Mouse (Mus musculus) left cerebral cortex, postnatal 10 days (tissue): ENCODE results near the gene Vwa8. TPM values are rescaled to one million over a fixed set of nuclear protein-coding genes. Genes with fewer than 3 reads are reported as not detected.

Experiments
- DNase-seq, 2 experiments: peaks; one replicate each; pipeline ENCODE4 v3.0.0; 2021 to 2022; ENCODE audit warnings: low spot score in 2 of 2, mixed read lengths in 1 of 2; ENCODE audit errors: extremely low spot score in 1 of 2
- intact Hi-C: fragments of 180-260 bp; cut with DNase I; formaldehyde crosslinking; loops from one replicate; pipeline ENCODE4 v1.15.1; 2025
- total RNA-seq, 2 experiments: library from RNA; stranded (reverse); gene quantifications; 2 replicates each; pipeline ENCODE4 v1.2.3; 2021

The Vwa8 gene
- total RNA-seq, 2 experiments from 2014 or later = 21.6 to 22.0 TPM

- no peak for DNase-seq
- intact Hi-C loops = no loop called here
Measured at GRCm38 (mm10) chr14:79185018-79185685, 336.3 kb downstream of the Vwa8 start.

DNA sequence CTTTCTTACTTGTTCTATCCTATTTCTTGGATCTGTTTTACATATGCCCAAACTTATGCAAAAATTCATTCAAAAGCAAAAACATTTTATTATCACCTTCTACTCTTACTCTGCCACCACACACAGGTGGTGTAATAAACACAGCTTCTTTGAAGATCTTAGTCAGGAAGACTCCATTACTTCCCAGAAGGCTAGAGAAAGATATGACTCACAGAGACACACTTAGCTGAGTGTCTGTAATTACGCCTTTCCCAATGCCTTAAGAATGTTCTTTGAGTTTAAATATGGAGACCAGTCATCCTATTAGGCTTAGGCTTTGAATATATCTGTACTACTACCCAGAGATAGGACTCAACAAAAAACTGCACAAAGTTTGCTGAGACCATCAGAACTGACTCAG is 338.1 kb downstream of the Vwa8 start:
- intact Hi-C loops = no loop called here
- DNase-seq = no peak

- no peak for DNase-seq
- intact Hi-C loops = no loop called here
Measured at GRCm38 (mm10) chr14:79196711-79197110, 347.9 kb downstream of the Vwa8 start.

- intact Hi-C loops = no loop called here
- DNase-seq = no peak
Measured at GRCm38 (mm10) chr14:79198066-79198465, 349.2 kb downstream of the Vwa8 start.

DNA sequence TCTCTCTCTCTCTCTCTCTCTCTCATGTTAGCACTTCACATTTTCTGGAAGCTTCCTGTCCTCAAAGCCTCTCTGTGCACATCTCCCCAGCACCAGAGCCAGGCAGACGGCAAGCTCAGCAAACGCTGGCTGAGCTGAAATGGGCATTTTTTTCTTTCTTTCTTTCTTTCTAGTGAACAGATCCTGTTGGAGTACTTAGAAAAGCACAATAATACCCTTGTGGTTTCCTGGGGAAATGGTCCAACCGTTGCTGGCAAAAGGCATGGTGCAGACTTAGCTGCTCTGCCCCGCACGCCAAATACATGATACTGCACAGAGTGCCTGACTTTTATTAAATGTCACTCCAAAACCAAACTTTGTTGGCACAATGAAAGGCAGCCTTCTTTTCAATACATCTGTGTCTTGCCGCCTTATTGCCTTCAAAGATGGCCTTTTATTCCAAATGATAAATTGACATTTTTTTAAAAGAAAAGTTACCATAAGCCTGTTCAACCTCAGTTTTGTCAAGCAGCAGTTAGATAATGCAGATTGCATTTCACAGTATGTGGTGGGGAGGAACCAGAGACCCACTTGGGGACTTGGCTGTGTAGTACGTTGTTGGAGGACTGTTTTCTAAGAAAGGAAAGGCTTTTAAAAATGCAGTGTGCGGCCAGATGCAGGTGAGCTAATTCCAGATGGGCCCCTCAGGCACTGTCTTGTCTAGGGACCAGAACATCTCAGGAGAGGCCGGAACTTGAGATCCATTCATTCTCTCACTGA is 351.5 kb downstream of the Vwa8 start:
- no peak for DNase-seq
- intact Hi-C loops = no loop called here

- DNase-seq = peak in 1 of 2 experiments; percentile 43
- intact Hi-C loops = no loop called here
Measured at GRCm38 (mm10) chr14:79200892-79201285, 352.0 kb downstream of the Vwa8 start.

DNA sequence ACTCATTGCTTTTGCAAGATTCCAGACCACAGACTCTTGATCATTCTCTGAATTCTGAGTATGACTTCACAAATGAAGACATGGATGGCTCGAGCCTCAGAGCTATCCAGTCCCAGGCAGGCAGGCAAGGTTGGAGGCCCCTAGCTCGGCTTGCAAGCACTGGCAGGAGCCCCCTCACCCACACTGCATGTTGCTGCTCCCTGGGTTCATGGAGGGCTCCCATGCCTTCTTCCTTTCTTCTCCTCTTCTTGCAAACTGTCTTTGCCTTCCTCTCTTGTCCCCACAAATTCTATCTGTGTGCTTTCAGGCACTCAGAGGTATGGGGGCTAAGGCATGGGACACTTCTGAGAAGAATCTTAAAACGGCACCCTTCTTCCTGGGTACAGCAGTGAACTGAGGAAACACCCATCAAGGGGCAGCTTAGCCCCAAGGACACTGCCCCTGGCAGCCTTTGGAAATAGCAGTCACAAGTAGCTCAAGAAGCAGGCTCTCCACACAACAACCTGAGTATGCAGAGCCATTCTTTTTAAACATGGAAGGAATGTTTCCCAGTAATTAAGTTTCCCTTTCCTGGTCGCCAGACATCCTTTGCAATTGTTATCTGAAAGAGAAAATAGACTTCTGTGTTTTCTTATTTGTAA is 354.0 kb downstream of the Vwa8 start:
- intact Hi-C loops = loop anchor here (1.0 kb wide), 1 partner anchor 98 kb away; the partner anchor contains the start of gene Rgcc
- peak in 1 of 2 experiments; percentile 23 for DNase-seq

- intact Hi-C loops = loop anchor here (1.0 kb wide), 1 partner anchor 98 kb away; the partner anchor contains the start of gene Rgcc
- no peak for DNase-seq
Measured at GRCm38 (mm10) chr14:79203496-79204158, 354.8 kb downstream of the Vwa8 start.

DNA sequence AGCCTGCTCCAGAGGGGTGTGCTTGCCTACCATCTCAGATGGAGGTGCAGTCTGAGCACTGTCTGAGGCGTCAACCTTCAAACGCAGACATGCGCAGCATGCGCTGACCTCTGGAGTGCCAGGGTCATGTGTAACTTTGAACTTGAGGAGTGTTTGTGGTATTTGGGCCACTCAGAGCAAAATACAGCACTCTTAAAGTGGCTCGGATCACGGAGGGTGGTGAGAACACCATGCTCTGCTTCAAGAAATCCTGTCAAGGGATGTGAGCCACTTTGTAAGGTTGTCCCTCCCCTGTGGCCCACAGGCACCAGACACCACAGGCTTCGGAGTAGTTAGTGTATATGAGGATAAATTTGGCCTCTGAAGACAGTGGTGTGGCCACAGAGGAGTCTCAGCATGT is 356.0 kb downstream of the Vwa8 start:
- intact Hi-C loops = no loop called here
- DNase-seq = no peak

DNA sequence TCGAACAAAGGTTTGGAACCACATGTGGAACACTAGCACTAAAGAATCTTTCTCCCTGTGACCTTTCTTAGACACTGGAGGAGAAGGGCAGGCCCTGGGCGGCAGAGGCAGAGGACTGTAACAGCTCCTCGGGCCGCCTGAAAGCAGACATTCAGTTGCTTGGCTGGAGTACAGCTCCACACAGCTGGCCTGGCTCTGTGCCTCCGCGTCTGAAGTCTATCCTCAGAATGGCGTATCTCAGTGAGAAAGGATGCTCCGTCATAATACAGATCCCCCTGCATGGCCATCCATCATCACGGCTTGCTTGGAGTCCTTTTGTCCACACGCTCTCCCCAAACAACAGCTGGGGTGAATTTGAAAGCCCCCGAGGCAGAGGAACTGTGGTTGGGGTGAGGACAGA is 357.4 kb downstream of the Vwa8 start:
- peak; percentile 81 to 87 for DNase-seq
- intact Hi-C loops = no loop called here

- DNase-seq = no peak
- intact Hi-C loops = no loop called here
Measured at GRCm38 (mm10) chr14:79208468-79208867, 359.6 kb downstream of the Vwa8 start.

DNA sequence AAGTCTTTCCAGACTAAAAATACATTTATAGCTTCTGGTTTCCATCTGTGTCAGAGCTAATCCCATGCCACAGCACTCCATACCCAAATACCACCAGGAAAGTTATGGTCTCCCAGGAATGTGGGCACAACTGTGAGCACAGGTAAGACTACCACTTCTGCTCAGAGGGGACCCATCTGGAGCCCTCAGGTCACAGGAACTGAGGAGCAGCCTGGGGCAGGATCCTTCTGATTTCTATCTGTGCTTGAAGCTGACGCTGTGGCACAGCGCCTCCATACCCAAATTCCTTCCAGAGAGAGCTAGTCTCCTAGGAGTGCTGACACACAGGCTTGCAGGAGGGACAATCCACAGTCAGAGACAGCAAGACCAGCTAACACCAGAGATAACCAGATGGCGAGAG is 361.0 kb downstream of the Vwa8 start:
- no peak for DNase-seq
- intact Hi-C loops = no loop called here

GRCm38 (mm10) chr14:79212380-79212991 is 363.6 kb downstream of the Vwa8 start:
- no peak for DNase-seq
- intact Hi-C loops = no loop called here

- no peak for DNase-seq
- intact Hi-C loops = no loop called here
Measured at GRCm38 (mm10) chr14:79214129-79214528, 365.3 kb downstream of the Vwa8 start.

- intact Hi-C loops = no loop called here
- DNase-seq = no peak
Measured at GRCm38 (mm10) chr14:79214660-79215249, 365.9 kb downstream of the Vwa8 start.

- DNase-seq = no peak
- intact Hi-C loops = no loop called here
Measured at GRCm38 (mm10) chr14:79216366-79216765, 367.5 kb downstream of the Vwa8 start.

DNA sequence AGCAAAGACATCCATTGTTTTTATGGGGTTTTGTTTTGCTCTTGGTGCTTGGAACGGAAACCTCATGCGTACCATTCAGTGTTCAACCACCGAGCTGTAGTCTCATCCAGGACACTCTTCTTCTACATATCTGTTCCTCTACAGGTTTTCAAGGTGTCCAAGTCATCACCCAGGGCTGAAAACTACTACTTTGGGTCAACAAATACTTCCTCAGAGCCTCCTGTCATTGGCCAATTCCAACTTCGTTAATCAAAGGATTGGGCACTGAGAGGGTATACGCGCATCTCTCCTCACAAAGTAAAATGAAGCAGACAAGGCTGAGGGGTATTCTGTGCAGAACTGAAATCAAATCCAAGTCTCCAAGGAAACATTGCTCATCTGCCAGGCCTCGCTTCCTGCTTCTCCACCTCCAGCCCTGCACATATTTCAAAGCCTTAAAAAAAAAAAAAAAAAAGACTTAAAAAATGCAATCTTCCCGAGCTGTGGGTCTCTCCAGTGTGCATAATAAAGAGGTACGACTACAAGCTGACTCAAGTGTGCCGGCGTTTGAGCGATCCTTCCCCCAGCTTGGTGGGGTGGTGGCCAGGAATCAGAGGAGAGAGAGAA is 374.7 kb downstream of the Vwa8 start:
- intact Hi-C loops = no loop called here
- peak in 1 of 2 experiments; percentile 51 for DNase-seq

DNA sequence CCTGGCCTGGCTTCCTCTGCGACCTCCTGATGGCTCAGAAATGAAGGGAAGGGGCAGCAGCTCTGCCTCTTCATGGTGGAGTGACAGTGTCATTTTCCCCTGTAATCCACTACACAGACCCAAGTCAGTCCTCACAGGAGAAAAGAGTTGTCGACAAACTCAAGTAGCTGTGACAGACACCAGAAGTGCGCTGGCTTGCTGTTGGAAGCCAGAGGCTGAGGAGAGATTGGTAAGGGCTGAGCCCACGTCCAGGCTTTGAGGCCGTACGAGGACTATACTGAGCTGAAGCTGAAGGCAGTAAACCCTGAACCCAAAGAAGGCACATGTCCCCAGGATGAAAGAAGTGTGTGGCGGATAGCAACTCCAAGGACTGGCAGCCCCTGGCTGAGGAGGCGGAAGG is 376.6 kb downstream of the Vwa8 start:
- DNase-seq = no peak
- intact Hi-C loops = no loop called here
